Mouse (Mus musculus) neural tube, embryonic 13.5 days (tissue): ENCODE measurements at regions not wholly inside any gene's neighbourhood (a gene's known extent, or its start where the extent isn't known, plus 50 kb on each side); places are given as distances from the start of the nearest gene placed in this dataset.

Experiments
- ATAC-seq: fragments of 200-750 bp; cut with Nextera tagmentation; 2 replicates; pipeline ENCODE4 v1.8.0; 2017; ENCODE audit warnings: low read depth, mild to moderate bottlenecking, moderate TSS enrichment, moderate library complexity
- H3K27ac ChIP-seq: fragments of 300-500 bp; sonication (generic); replicated peaks from 2 replicates; pipeline ENCODE4 v1.5.1; 2015; ENCODE audit warnings: moderate library complexity, mild to moderate bottlenecking, inconsistent platforms
- H3K27me3 ChIP-seq: fragments of 300-500 bp; sonication (generic); 2 replicates; pipeline ENCODE4 v1.6.1; 2015; ENCODE audit warnings: mild to moderate bottlenecking, inconsistent platforms
- H3K36me3 ChIP-seq: fragments of 300-500 bp; sonication (generic); 2 replicates; pipeline ENCODE4 v1.6.1; 2015; ENCODE audit warnings: mild to moderate bottlenecking, inconsistent platforms
- H3K4me1 ChIP-seq: fragments of 300-500 bp; sonication (generic); replicated peaks from 2 replicates; pipeline ENCODE4 v1.6.1; 2015; ENCODE audit warnings: inconsistent platforms
- H3K4me2 ChIP-seq: fragments of 300-500 bp; sonication (generic); 2 replicates; pipeline ENCODE4 v1.6.1; 2015; ENCODE audit warnings: inconsistent platforms, mild to moderate bottlenecking, moderate library complexity
- H3K4me3 ChIP-seq: fragments of 300-500 bp; sonication (generic); 2 replicates; pipeline ENCODE4 v1.5.1; 2015; ENCODE audit warnings: mild to moderate bottlenecking, inconsistent platforms
- H3K9ac ChIP-seq: fragments of 300-500 bp; sonication (generic); 2 replicates; pipeline ENCODE4 v1.6.1; 2015; ENCODE audit warnings: moderate library complexity, mild to moderate bottlenecking, inconsistent platforms
- H3K9me3 ChIP-seq: fragments of 300-500 bp; sonication (generic); 2 replicates; pipeline ENCODE4 v1.6.1; 2016; ENCODE audit warnings: inconsistent platforms
- WGBS: fragments of 180-500 bp; shearing (Covaris S2); methylation state at CpG from one replicate; pipeline ENCODE4 v1.1.7; 2015; 5-methylcytosine and 5-hydroxymethylcytosine counted together

GRCm38 (mm10) chr2:45316945-45317565 is 199.9 kb upstream of the Zeb2 start:
- H3K4me3 ChIP-seq: no peak overlapping the region
- no peak overlapping the region for H3K4me2 ChIP-seq
- no peaks in the 10 kb centered on the region; the same call in 1 of the 2 replicates for H3K9me3 ChIP-seq
- H3K27me3 ChIP-seq: no peaks in the 10 kb centered on the region
- 86% methylated on average over 4 of the region's 4 CpGs for WGBS
- H3K4me1 ChIP-seq: no peaks in the 10 kb centered on the region
- no peak for ATAC-seq
- H3K36me3 ChIP-seq: no peaks in the 10 kb centered on the region
- no peak overlapping the region for H3K9ac ChIP-seq
- H3K27ac ChIP-seq: no peak overlapping the region

- no peak for ATAC-seq
- 29% methylated on average over 7 of the region's 7 CpGs for WGBS
These were observed 170.4 kb upstream of the Zeb2 start for GRCm38 (mm10) chr2:45287530-45288009.

GRCm38 (mm10) chr2:45283811-45284210 is 166.6 kb upstream of the Zeb2 start:
- Histone ChIP-seq H3K4me2 (no peak overlapping the region), H3K36me3 (no peaks in the 10 kb centered on the region), H3K9ac (no peak overlapping the region), H3K4me1 (peaks cover 13% of the 10 kb centered on the region), H3K9me3 (no peaks in the 10 kb centered on the region), H3K4me3 (no peak overlapping the region), H3K27me3 (no peaks in the 10 kb centered on the region), H3K27ac (no peak overlapping the region)
- ATAC-seq: no peak

More at GRCm38 (mm10) chr2:45287530-45288009, 170.4 kb upstream of the Zeb2 start:
- Histone ChIP-seq H3K9ac (no peak overlapping the region), H3K4me3 (no peak overlapping the region), H3K27me3 (no peaks in the 10 kb centered on the region), H3K4me1 (peaks cover 13% of the 10 kb centered on the region), H3K27ac (no peak overlapping the region), H3K9me3 (no peaks in the 10 kb centered on the region), H3K36me3 (no peaks in the 10 kb centered on the region), H3K4me2 (no peak overlapping the region)

DNA sequence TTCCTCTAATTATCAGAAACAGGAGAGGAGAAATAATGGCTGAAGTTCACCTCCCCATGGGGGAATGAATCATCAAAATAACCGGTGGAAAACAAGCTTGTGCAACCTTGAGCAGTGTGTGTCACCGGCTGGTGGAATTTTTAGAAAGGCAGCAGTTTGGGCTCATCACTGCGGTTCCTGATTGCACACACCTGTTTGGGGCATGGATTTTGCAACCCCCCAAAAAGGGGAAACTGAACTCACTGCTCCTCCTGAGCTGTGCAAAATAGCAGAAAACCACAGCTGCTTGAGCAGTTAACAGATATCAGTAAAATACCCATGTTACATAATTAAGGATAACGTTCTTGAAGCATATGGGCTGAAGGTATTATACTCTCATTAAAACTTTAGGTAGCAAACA is 162.3 kb upstream of the Zeb2 start:
- H3K4me3 ChIP-seq: no peak overlapping the region
- WGBS: 78% methylated on average over 4 of the region's 4 CpGs
- no peaks in the 10 kb centered on the region for H3K9me3 ChIP-seq
- no peak overlapping the region for H3K27ac ChIP-seq
- ATAC-seq: no peak
- no peaks in the 10 kb centered on the region for H3K27me3 ChIP-seq
- no peak overlapping the region for H3K4me2 ChIP-seq
- H3K4me1 ChIP-seq: no peaks in the 10 kb centered on the region
- H3K36me3 ChIP-seq: no peaks in the 10 kb centered on the region
- H3K9ac ChIP-seq: no peak overlapping the region

- ATAC-seq: no peak
- WGBS: 92% methylated on average over 2 of the region's 2 CpGs
- Histone ChIP-seq H3K4me2 (no peak overlapping the region), H3K9me3 (no peaks in the 10 kb centered on the region), H3K9ac (no peak overlapping the region), H3K27me3 (no peaks in the 10 kb centered on the region), H3K36me3 (no peaks in the 10 kb centered on the region), H3K4me3 (no peak overlapping the region), H3K4me1 (no peaks in the 10 kb centered on the region), H3K27ac (no peak overlapping the region)
These were observed 160.4 kb upstream of the Zeb2 start for GRCm38 (mm10) chr2:45277602-45278001.

GRCm38 (mm10) chr2:45276703-45277102 is 159.5 kb upstream of the Zeb2 start:
- no peaks in the 10 kb centered on the region for H3K27me3 ChIP-seq
- H3K9me3 ChIP-seq: no peaks in the 10 kb centered on the region
- no peak for ATAC-seq
- H3K4me3 ChIP-seq: no peak overlapping the region
- H3K27ac ChIP-seq: no peak overlapping the region
- H3K36me3 ChIP-seq: no peaks in the 10 kb centered on the region
- no peak overlapping the region for H3K4me2 ChIP-seq
- 90% methylated on average over 1 of the region's 1 CpGs for WGBS
- no peak overlapping the region for H3K9ac ChIP-seq
- H3K4me1 ChIP-seq: no peaks in the 10 kb centered on the region

DNA sequence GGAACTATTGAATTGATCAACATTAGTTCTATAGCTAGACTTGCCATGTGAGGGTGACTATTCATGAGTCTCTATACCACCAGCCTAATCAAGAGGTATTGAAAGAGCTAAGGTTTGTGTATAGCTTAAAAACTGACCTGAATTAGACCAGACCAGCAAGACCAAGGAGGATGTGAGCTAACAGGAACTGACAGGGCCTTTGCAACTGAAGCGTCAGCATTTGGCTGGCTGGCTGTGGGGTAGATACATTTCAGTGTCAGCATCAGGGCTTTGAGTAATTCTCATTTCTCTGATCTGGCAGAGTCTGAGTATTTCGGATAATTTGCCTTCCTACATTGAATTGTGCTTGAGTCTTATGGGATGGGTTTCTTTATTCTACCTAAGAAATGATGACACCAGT is 152.8 kb upstream of the Zeb2 start:
- Histone ChIP-seq H3K4me1 (no peaks in the 10 kb centered on the region), H3K4me3 (no peak overlapping the region), H3K27me3 (no peaks in the 10 kb centered on the region), H3K36me3 (no peaks in the 10 kb centered on the region), H3K9ac (no peak overlapping the region), H3K27ac (no peak overlapping the region), H3K9me3 (no peaks in the 10 kb centered on the region), H3K4me2 (no peak overlapping the region)
- WGBS: 90% methylated on average over 2 of the region's 2 CpGs
- ATAC-seq: no peak

DNA sequence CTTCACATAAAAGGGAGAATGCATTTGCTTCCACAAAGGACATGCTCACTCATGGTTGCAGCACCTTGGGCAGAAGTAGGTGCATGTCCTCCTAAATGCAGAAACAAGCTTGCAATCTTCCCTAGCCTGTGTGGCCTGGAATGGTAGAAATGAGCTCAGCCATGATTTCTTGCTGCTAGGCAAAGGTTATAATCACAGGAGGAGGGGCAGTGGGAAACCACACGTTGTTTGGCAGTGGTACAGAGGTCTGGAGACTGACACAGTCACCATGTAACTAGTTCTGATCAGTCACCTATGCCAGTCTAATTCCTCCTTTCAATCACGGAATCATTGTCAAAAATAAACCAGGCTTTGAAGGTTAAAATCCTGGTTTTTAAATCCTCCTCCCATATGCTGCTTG is 148.6 kb upstream of the Zeb2 start:
- Histone ChIP-seq H3K9ac (no peak overlapping the region), H3K4me1 (no peaks in the 10 kb centered on the region), H3K4me2 (no peak overlapping the region), H3K9me3 (no peaks in the 10 kb centered on the region), H3K4me3 (no peak overlapping the region), H3K27me3 (no peaks in the 10 kb centered on the region), H3K27ac (no peak overlapping the region), H3K36me3 (no peaks in the 10 kb centered on the region)
- ATAC-seq: no peak
- 52% methylated on average over 2 of the region's 2 CpGs for WGBS

GRCm38 (mm10) chr2:45261949-45262348 is 144.8 kb upstream of the Zeb2 start:
- H3K36me3 ChIP-seq: no peaks in the 10 kb centered on the region
- ATAC-seq: no peak
- no peak overlapping the region for H3K27ac ChIP-seq
- no peak overlapping the region for H3K4me2 ChIP-seq
- no peak overlapping the region for H3K4me3 ChIP-seq
- H3K4me1 ChIP-seq: no peaks in the 10 kb centered on the region
- no peaks in the 10 kb centered on the region for H3K27me3 ChIP-seq
- no peaks in the 10 kb centered on the region for H3K9me3 ChIP-seq
- H3K9ac ChIP-seq: no peak overlapping the region
- WGBS: 77% methylated on average over 3 of the region's 3 CpGs

- H3K4me3 ChIP-seq: no peak overlapping the region
- H3K27me3 ChIP-seq: no peaks in the 10 kb centered on the region
- H3K4me1 ChIP-seq: no peaks in the 10 kb centered on the region
- H3K9me3 ChIP-seq: no peaks in the 10 kb centered on the region
- H3K9ac ChIP-seq: no peak overlapping the region
- no peak overlapping the region for H3K4me2 ChIP-seq
- 72% methylated on average over 3 of the region's 3 CpGs for WGBS
- H3K36me3 ChIP-seq: no peaks in the 10 kb centered on the region
- no peak overlapping the region for H3K27ac ChIP-seq
- ATAC-seq: no peak
These were observed 141.7 kb upstream of the Zeb2 start for GRCm38 (mm10) chr2:45258897-45259296.

DNA sequence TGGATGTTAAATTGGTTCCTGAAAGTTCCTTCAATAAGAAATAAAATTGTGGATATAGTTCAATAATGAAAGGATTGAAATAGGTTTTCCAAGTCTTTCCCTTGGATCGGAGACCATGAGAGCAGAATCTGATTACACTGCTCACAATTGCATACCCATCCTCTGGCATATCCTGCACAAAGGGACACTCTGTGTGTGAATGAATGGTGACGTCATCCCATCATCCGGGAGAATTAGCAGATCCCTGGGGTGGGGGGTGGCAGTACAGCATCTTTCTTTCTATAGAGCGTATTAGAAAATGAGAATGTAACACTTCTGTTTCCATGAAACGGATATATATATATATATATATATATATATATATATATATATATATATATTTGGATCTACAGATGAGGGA is 139.2 kb upstream of the Zeb2 start:
- 66% methylated on average over 5 of the region's 5 CpGs for WGBS
- ATAC-seq: no peak

DNA sequence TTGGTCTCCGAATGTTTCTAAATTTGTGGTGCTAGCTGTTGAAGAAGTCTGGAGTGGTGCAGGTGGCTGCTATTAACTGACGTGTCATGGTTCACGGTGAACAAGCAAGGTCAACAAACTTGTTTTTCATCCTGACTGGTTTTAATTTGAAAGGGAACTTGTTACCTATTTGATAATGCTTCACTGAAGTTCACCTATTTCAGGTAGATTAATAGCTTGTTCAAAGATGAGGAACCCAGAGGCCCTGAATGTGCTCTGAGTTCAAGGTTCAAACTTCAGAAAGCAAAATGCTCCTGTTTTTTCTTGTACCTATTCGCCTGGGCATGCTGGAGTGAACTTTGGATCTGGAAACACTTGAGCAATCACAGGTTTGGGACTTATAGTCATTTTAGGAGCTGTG is 136.7 kb upstream of the Zeb2 start:
- Histone ChIP-seq H3K27me3 (no peaks in the 10 kb centered on the region), H3K4me3 (no peak overlapping the region), H3K4me1 (no peaks in the 10 kb centered on the region), H3K27ac (no peak overlapping the region), H3K36me3 (no peaks in the 10 kb centered on the region), H3K9me3 (no peaks in the 10 kb centered on the region), H3K9ac (no peak overlapping the region), H3K4me2 (no peak overlapping the region)
- 74% methylated on average over 4 of the region's 4 CpGs for WGBS
- ATAC-seq: no peak

More for the DNA sequence above, 139.2 kb upstream of the Zeb2 start:
- no peaks in the 10 kb centered on the region for H3K27me3 ChIP-seq
- H3K36me3 ChIP-seq: no peaks in the 10 kb centered on the region
- H3K27ac ChIP-seq: no peak overlapping the region
- H3K9ac ChIP-seq: no peak overlapping the region
- H3K9me3 ChIP-seq: no peaks in the 10 kb centered on the region
- H3K4me3 ChIP-seq: no peak overlapping the region
- H3K4me2 ChIP-seq: no peak overlapping the region
- H3K4me1 ChIP-seq: no peaks in the 10 kb centered on the region

DNA sequence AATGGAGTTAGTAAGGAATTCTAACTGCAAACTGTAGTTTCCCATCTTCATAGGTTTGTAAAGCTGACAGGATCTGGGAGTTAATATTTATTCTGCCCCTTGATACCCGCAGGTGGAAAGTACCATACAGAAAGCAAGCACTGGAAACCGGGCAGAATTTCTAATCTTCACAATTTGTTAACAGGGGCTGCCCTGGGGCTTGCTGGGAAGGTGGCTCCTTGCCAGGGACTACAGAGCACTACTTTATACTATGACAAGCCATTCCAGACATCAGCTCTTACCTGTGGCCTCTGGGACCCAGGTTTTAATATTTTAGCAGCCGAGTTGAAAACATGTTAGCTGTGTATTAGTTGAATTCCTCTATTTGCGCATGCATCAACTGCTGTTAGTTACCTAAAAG is 135.1 kb upstream of the Zeb2 start:
- WGBS: 81% methylated on average over 4 of the region's 4 CpGs
- Histone ChIP-seq H3K4me2 (no peak overlapping the region), H3K9me3 (no peaks in the 10 kb centered on the region), H3K4me3 (no peak overlapping the region), H3K9ac (no peak overlapping the region), H3K27me3 (no peaks in the 10 kb centered on the region), H3K36me3 (no peaks in the 10 kb centered on the region), H3K27ac (no peak overlapping the region), H3K4me1 (no peaks in the 10 kb centered on the region)
- ATAC-seq: no peak
